Mouse (Mus musculus) gastrocnemius, adult 2 months (tissue): ENCODE results near the gene Abca15. TPM values are rescaled to one million over a fixed set of nuclear protein-coding genes. Genes with fewer than 3 reads are reported as not detected.
"Not testable (repeated sequence)": the region's sequence is repeated elsewhere in the genome, so short reads cannot be mapped to it uniquely, and the experiment has no call there.

Experiments
- DNase-seq: peaks from one replicate; pipeline ENCODE4 v3.0.0; 2022
- H3K27ac ChIP-seq: fragments of 200-600 bp; 2 replicates; pipeline ENCODE4 v1.8.1; 2022; ENCODE audit warnings: mild to moderate bottlenecking
- H3K4me3 ChIP-seq: fragments of 200-600 bp; 2 replicates; pipeline ENCODE4 v1.8.1; 2022; ENCODE audit warnings: mild to moderate bottlenecking, moderate library complexity
- CTCF ChIP-seq: fragments of 200-600 bp; IDR thresholded peaks from 2 replicates; pipeline ENCODE4 v1.8.1; 2022; ENCODE audit warnings: antibody characterized with exemption, mild to moderate bottlenecking, moderate library complexity
- intact Hi-C: fragments of 180-260 bp; cut with DNase I; formaldehyde crosslinking; loops from one replicate; pipeline ENCODE4 v1.15.1; 2025
- long read RNA-seq, 2 experiments: library from polyadenylated mRNA; stranded (forward); transcript quantifications; one replicate each; pipeline ENCODE4 v2.0.0; 2021
- total RNA-seq, 2 experiments: library from RNA; stranded (reverse); gene quantifications; 2 replicates each; pipeline ENCODE4 v1.2.3; 2021

Abca15 gene
- not detected for total RNA-seq
- long read RNA-seq, experiment 1: 0 reads
- long read RNA-seq, experiment 2: 0 reads

- intact Hi-C loops: loop anchor here (10.0 kb wide), 1 partner anchor 473 kb away; no protein-coding TSS in a partner anchor
- no peak for TF ChIP-seq CTCF
- DNase-seq: peak; percentile 25
- H3K4me3 ChIP-seq: peak within 1 kb of the TSS; percentile 13; the same call in 1 of the 2 replicates
- no peak within 1 kb of the TSS for H3K27ac ChIP-seq
Observed at GRCm38 (mm10) chr7:120328087-120328793, at the start of gene Abca15. Abca15 (plus strand) TSS chr7:120328670.

GRCm38 (mm10) chr7:120285286-120285685, 43.2 kb upstream of the Abca15 start:
- no peak for DNase-seq
- no peak for TF ChIP-seq CTCF
- no peak overlapping the region for H3K27ac ChIP-seq
- H3K4me3 ChIP-seq: no peak overlapping the region
- intact Hi-C loops: no loop called here

- Histone ChIP-seq H3K4me3 (no peak overlapping the region), H3K27ac (no peak overlapping the region)
- intact Hi-C loops: no loop called here
- no peak for DNase-seq
- TF ChIP-seq CTCF: no peak
Observed at GRCm38 (mm10) chr7:120316086-120316485, 12.4 kb upstream of the Abca15 start.

- no peak overlapping the region for H3K27ac ChIP-seq
- no peak for TF ChIP-seq CTCF
- H3K4me3 ChIP-seq: no peak overlapping the region
- intact Hi-C loops: loop anchor here (10.0 kb wide), 1 partner anchor 468 kb away; no protein-coding TSS in a partner anchor
- DNase-seq: no peak
Observed at GRCm38 (mm10) chr7:120322963-120323362, 5.5 kb upstream of the Abca15 start.

- DNase-seq, H3K27ac ChIP-seq, H3K4me3 ChIP-seq: not testable (repeated sequence)
- intact Hi-C loops: loop anchor here (10.0 kb wide), 1 partner anchor 471 kb away; no protein-coding TSS in a partner anchor
Observed at GRCm38 (mm10) chr7:120325911-120326310, 2.6 kb upstream of the Abca15 start.

- peak overlapping the region; percentile 13; the same call in 1 of the 2 replicates for H3K4me3 ChIP-seq
- no peak for DNase-seq
- intact Hi-C loops: loop anchor here (10.0 kb wide), 1 partner anchor 473 kb away; no protein-coding TSS in a partner anchor
- no peak overlapping the region for H3K27ac ChIP-seq
- peak; percentile 43 for TF ChIP-seq CTCF
Observed at GRCm38 (mm10) chr7:120327220-120328073, 1.0 kb upstream of the Abca15 start.

GRCm38 (mm10) chr7:120361159-120361558, 32.7 kb downstream of the Abca15 start:
- intact Hi-C loops: no loop called here
- no peak for DNase-seq
- Histone ChIP-seq H3K4me3 (no peak overlapping the region), H3K27ac (no peak overlapping the region)
- no peak; the same call in 1 of the 2 replicates for TF ChIP-seq CTCF

- no peak for TF ChIP-seq CTCF
- Histone ChIP-seq H3K4me3 (no peak within 1 kb of the TSS), H3K27ac (no peak within 1 kb of the TSS)
- intact Hi-C loops: no loop called here
- DNase-seq: peak; percentile 12
Observed at GRCm38 (mm10) chr7:120409447-120409846, 81.0 kb downstream of the Abca15 start, which contains the start of gene Abca16. Abca16 (plus strand) TSS chr7:120409647.

GRCm38 (mm10) chr7:120412391-120412790, 83.9 kb downstream of the Abca15 start:
- no peak for TF ChIP-seq CTCF
- no peak overlapping the region for H3K27ac ChIP-seq
- no peak overlapping the region for H3K4me3 ChIP-seq
- intact Hi-C loops: no loop called here
- no peak for DNase-seq

GRCm38 (mm10) chr7:120426625-120427024, 98.2 kb downstream of the Abca15 start:
- no peak overlapping the region for H3K4me3 ChIP-seq
- intact Hi-C loops: no loop called here
- DNase-seq: no peak
- no peak for TF ChIP-seq CTCF
- no peak overlapping the region for H3K27ac ChIP-seq

- Histone ChIP-seq H3K27ac (no peak overlapping the region), H3K4me3 (no peak overlapping the region)
- intact Hi-C loops: no loop called here
- no peak for DNase-seq
- TF ChIP-seq CTCF: no peak
Observed at GRCm38 (mm10) chr7:120431464-120431863, 103.0 kb downstream of the Abca15 start.

Other genes with a start within 250 kb of the Abca15 start
- gene Dnah3, start 233.4 kb upstream of the Abca15 start, total RNA-seq: under 1 TPM; 0.13 to 0.14 TPM
- gene Tmem159, start 226.3 kb upstream of the Abca15 start, total RNA-seq: 10 to 100 TPM in 1 of 2 experiments, 1 to 10 TPM in 1; 9.7 to 11.4 TPM
- gene Zp2, start 183.4 kb upstream of the Abca15 start, total RNA-seq: under 1 TPM; 0.31 to 0.78 TPM
- gene Anks4b, start 154.8 kb upstream of the Abca15 start, total RNA-seq: under 1 TPM; 0.10 to 0.11 TPM
- gene Crym, start 126.6 kb upstream of the Abca15 start, total RNA-seq: 1 to 10 TPM; 2.0 to 3.2 TPM
- not detected for gene Abca14, start 124.7 kb upstream of the Abca15 start, total RNA-seq
- gene Abca16, start 81.0 kb downstream of the Abca15 start, total RNA-seq: not detected